Mouse (Mus musculus) liver, embryonic 14.5 days (tissue): ENCODE data around the gene Epb41l1. TPM values are rescaled to one million over a fixed set of nuclear protein-coding genes. Genes with fewer than 3 reads are reported as not detected.

Source experiments
- ATAC-seq: fragments of 200-750 bp; cut with Nextera tagmentation; 2 replicates; pipeline ENCODE4 v1.8.0; 2017; ENCODE audit warnings: moderate number of reproducible peaks, mild to moderate bottlenecking, moderate library complexity; ENCODE audit not compliant: insufficient read depth
- DNase-seq, 3 experiments: peaks; one replicate each; pipeline ENCODE4 v3.0.0-alpha.2; 2012 to 2013; ENCODE audit warnings: low read depth in 3 of 3, low spot score in 3 of 3
- H3K27ac ChIP-seq: fragments of 300-500 bp; sonication (generic); 2 replicates; pipeline ENCODE4 v1.5.1; 2014; ENCODE audit warnings: moderate library complexity, mild to moderate bottlenecking, control low read depth, inconsistent platforms
- H3K27me3 ChIP-seq: fragments of 300-500 bp; sonication (generic); 2 replicates; pipeline ENCODE4 v1.6.1; 2014; ENCODE audit warnings: mild to moderate bottlenecking, low read length, moderate library complexity; ENCODE audit not compliant: control insufficient read depth, insufficient read depth
- H3K36me3 ChIP-seq: fragments of 300-500 bp; sonication (generic); replicated peaks from 2 replicates; pipeline ENCODE4 v1.6.1; 2014; ENCODE audit warnings: low read depth; ENCODE audit not compliant: control insufficient read depth, insufficient read depth
- H3K4me1 ChIP-seq, 2 experiments: fragments of 200-500 bp in 1 of 2; fragments of 300-500 bp in 1 of 2; sonication (generic) in 1 of 2; replicated peaks; 2 replicates each; pipeline ENCODE4 v1.6.1; 2012 to 2014; ENCODE audit warnings: antibody characterized with exemption in 1 of 2, inconsistent platforms in 1 of 2, low read length in 1 of 2; ENCODE audit not compliant: control insufficient read depth in 2 of 2, insufficient read depth in 2 of 2
- H3K4me2 ChIP-seq: fragments of 300-500 bp; sonication (generic); 2 replicates; pipeline ENCODE4 v1.6.1; 2014; ENCODE audit warnings: low read depth, mild to moderate bottlenecking, control low read depth, moderate library complexity
- H3K4me3 ChIP-seq, 2 experiments: fragments of 200-500 bp in 1 of 2; fragments of 300-500 bp in 1 of 2; sonication (generic) in 1 of 2; 2 replicates each; pipeline ENCODE4 v1.5.1; 2012 to 2014; ENCODE audit warnings: low read depth in 2 of 2, low read length in 2 of 2, mild to moderate bottlenecking in 2 of 2, control low read depth in 1 of 2, inconsistent platforms in 1 of 2, moderate library complexity in 1 of 2; ENCODE audit not compliant: insufficient read depth in 1 of 2
- H3K9ac ChIP-seq: fragments of 300-500 bp; sonication (generic); replicated peaks from 2 replicates; pipeline ENCODE4 v1.6.1; 2014; ENCODE audit warnings: mild to moderate bottlenecking, control low read depth, moderate library complexity
- H3K9me3 ChIP-seq: fragments of 300-500 bp; sonication (generic); 2 replicates; pipeline ENCODE4 v1.6.1; 2016; ENCODE audit warnings: low read length, mixed read lengths; ENCODE audit not compliant: control insufficient read depth
- CTCF ChIP-seq: IDR thresholded peaks from 2 replicates; pipeline ENCODE4 v1.5.1; 2016; ENCODE audit warnings: antibody characterized with exemption, low read depth, control low read depth
- EP300 ChIP-seq: IDR thresholded peaks from 2 replicates; pipeline ENCODE4 v1.6.1; 2016; ENCODE audit warnings: antibody characterized with exemption, low read depth
- WGBS: fragments of 180-500 bp; shearing (Covaris S2); extraction: QIAGEN DNeasy Blood & Tissue Kit; methylation state at CpG from one replicate; pipeline ENCODE4 v1.1.7; 2014; ENCODE audit not compliant: insufficient replicate concordance; 5-methylcytosine and 5-hydroxymethylcytosine counted together
- polyA plus RNA-seq, 2 experiments: library from polyadenylated mRNA; depleted of rRNA in 1 of 2; stranded (reverse) in 1 of 2; unstranded in 1 of 2; fragments of >200 nt; fragmentation: Nextera tagmentation in 1 of 2; extraction: Ambion mirVana in 1 of 2; gene quantifications; 2 replicates each; pipeline versions ENCODE4 v1.2.1 to v1.2.3; 2012 to 2014

The Epb41l1 gene
- polyA plus RNA-seq, 2 experiments, result 0.46 to 2.5 TPM

- DNase-seq, result no peak
- 54% methylated on average over 8 of the region's 8 CpGs for WGBS
- Histone ChIP-seq H3K9ac (no peak overlapping the region), H3K4me2 (no peak overlapping the region), H3K36me3 (no peaks in the 10 kb centered on the region), H3K4me3 (no peak overlapping the region), H3K4me1 (peaks cover 0 to 14% of the 10 kb centered on the region in 2 experiments; a peak in 3 of 4 replicates), H3K27me3 (peaks cover 37% of the 10 kb centered on the region), H3K9me3 (no peaks in the 10 kb centered on the region), H3K27ac (no peak overlapping the region)
- TF ChIP-seq CTCF (no peak), EP300 (no peak)
- ATAC-seq, result no peak
Observed at GRCm38 (mm10) chr2:156473696-156474095, 53.0 kb downstream of the Epb41l1 start.

- 35% methylated on average over 3 of the region's 3 CpGs for WGBS
- TF ChIP-seq EP300, result no peak
- no peak for TF ChIP-seq CTCF
- Histone ChIP-seq H3K4me1 (peaks cover 0 to 14% of the 10 kb centered on the region in 2 experiments; a peak in 3 of 4 replicates), H3K9me3 (no peaks in the 10 kb centered on the region), H3K36me3 (no peaks in the 10 kb centered on the region), H3K27ac (no peak overlapping the region), H3K4me2 (no peak overlapping the region), H3K9ac (no peak overlapping the region), H3K4me3 (no peak overlapping the region), H3K27me3 (peaks cover 37% of the 10 kb centered on the region)
- no peak for ATAC-seq
- DNase-seq, result no peak
Observed at GRCm38 (mm10) chr2:156474111-156474510, 53.4 kb downstream of the Epb41l1 start.

- ATAC-seq, result peak; percentile 11; the same call in 1 of the 2 replicates
- TF ChIP-seq CTCF (no peak), EP300 (no peak)
- H3K27ac ChIP-seq, result no peak overlapping the region
- peaks cover 0 to 14% of the 10 kb centered on the region in 2 experiments; a peak in 3 of 4 replicates for H3K4me1 ChIP-seq
- H3K27me3 ChIP-seq, result peaks cover 37% of the 10 kb centered on the region
- H3K36me3 ChIP-seq, result no peaks in the 10 kb centered on the region
- peak overlapping the region; percentile 61 for H3K4me2 ChIP-seq
- 34% methylated on average over 12 of the region's 12 CpGs for WGBS
- peak in 1 of 3 experiments; percentile 14 for DNase-seq
- no peak overlapping the region for H3K9ac ChIP-seq
- peak overlapping the region; percentile 51 to 62 for H3K4me3 ChIP-seq
- no peaks in the 10 kb centered on the region for H3K9me3 ChIP-seq
Observed at GRCm38 (mm10) chr2:156474891-156475284, 54.2 kb downstream of the Epb41l1 start.

- Histone ChIP-seq H3K27me3 (peaks cover 37% of the 10 kb centered on the region), H3K4me3 (peak overlapping the region; percentile 51 to 62), H3K36me3 (no peaks in the 10 kb centered on the region), H3K4me1 (peaks cover 0 to 14% of the 10 kb centered on the region in 2 experiments; a peak in 3 of 4 replicates), H3K9me3 (no peaks in the 10 kb centered on the region), H3K27ac (no peak overlapping the region), H3K4me2 (peak overlapping the region; percentile 61), H3K9ac (peak overlapping the region; percentile 45)
- TF ChIP-seq CTCF (no peak), EP300 (no peak)
- peak; percentile 72 for ATAC-seq
- no peak for DNase-seq
- WGBS, result 2% methylated on average over 65 of the region's 80 CpGs
Observed at GRCm38 (mm10) chr2:156475285-156476110, 54.8 kb downstream of the Epb41l1 start.

- H3K4me2 ChIP-seq, result peak overlapping the region; percentile 61
- peak overlapping the region; percentile 45; the same call in 1 of the 2 replicates for H3K9ac ChIP-seq
- H3K27me3 ChIP-seq, result peaks cover 37% of the 10 kb centered on the region
- H3K4me1 ChIP-seq, result peaks cover 0 to 14% of the 10 kb centered on the region in 2 experiments; a peak in 3 of 4 replicates
- ATAC-seq, result no peak
- H3K27ac ChIP-seq, result no peak overlapping the region
- no peaks in the 10 kb centered on the region for H3K9me3 ChIP-seq
- H3K4me3 ChIP-seq, result peak overlapping the region; percentile 16 to 51
- H3K36me3 ChIP-seq, result no peaks in the 10 kb centered on the region
- TF ChIP-seq CTCF (no peak), EP300 (no peak)
- WGBS, result 28% methylated on average over 8 of the region's 8 CpGs
- no peak for DNase-seq
Observed at GRCm38 (mm10) chr2:156476111-156476747, 55.5 kb downstream of the Epb41l1 start.
